Mouse (Mus musculus): ENCODE data around the gene Gm47283. TPM values are rescaled to one million over a fixed set of nuclear protein-coding genes. Genes with fewer than 3 reads are reported as not detected.
A peak's percentile ranks its signal among the peaks of the same experiment; 100 is the strongest.
"Not testable (repeated sequence)": the region's sequence is repeated elsewhere in the genome, so short reads cannot be mapped to it uniquely, and the experiment has no call there.

Gm47283 gene
- not detected in 2 replicates for polyA plus RNA-seq (2015; fragmentation: Nextera tagmentation; extraction: Ambion mirVana)

- not testable (repeated sequence) for H3K9me3 ChIP-seq; H3K4me2 ChIP-seq; H3K27ac ChIP-seq; H3K36me3 ChIP-seq; H3K4me3 ChIP-seq; ATAC-seq (ENCODE audit: low FRiP score); H3K27me3 ChIP-seq; H3K9ac ChIP-seq; H3K4me1 ChIP-seq (replicated peaks)
- WGBS: no CpG with 5 or more reads among the region's 48 CpGs
Observed at GRCm38 (mm10) chrY:90784438-90784837, at the start of gene Gm47283. TSS of gene Gm47283 (plus strand) at chrY:90784738.

DNA sequence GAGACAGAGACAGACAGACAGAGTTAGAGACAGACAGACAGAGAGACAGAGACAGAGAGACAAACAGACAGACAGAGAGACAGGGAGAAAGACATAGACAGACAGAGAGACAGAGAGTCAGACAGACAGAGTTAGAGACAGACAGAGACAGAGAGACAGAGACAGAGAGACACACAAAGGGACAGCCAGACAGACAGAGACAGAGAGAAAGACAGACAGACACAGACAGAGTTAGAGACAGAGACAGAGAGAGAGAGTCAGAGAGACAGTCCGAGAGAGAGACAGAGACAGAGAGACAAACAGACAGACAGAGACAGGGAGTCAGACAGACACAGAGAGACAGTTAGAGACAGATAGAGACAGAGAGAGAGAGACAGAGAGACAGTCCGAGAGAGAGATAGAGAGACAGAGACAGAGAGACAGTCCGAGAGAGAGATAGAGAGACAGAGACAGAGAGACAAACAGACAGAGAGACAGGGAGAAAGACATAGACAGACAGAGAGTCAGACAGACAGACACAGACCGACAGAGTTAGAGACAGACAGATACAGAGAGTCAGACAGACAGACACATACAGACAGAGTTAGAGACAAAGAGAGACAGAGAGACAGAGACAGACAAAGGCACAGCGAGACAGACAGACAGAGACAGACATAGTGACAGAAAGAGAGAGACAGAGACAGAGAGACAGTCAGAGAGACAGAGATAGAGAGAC, 49.2 kb upstream of the Gm47283 start:
- H3K4me1 ChIP-seq (replicated peaks); H3K4me2 ChIP-seq; H3K9ac ChIP-seq; H3K27ac ChIP-seq; H3K27me3 ChIP-seq; ATAC-seq (ENCODE audit: low FRiP score); H3K4me3 ChIP-seq: not testable (repeated sequence)
- H3K9me3 ChIP-seq: peaks cover 19% of the 10 kb centered on the region
- WGBS: 82% methylated on average over 5 of the region's 5 CpGs
- H3K36me3 ChIP-seq: peaks cover 18% of the 10 kb centered on the region

DNA sequence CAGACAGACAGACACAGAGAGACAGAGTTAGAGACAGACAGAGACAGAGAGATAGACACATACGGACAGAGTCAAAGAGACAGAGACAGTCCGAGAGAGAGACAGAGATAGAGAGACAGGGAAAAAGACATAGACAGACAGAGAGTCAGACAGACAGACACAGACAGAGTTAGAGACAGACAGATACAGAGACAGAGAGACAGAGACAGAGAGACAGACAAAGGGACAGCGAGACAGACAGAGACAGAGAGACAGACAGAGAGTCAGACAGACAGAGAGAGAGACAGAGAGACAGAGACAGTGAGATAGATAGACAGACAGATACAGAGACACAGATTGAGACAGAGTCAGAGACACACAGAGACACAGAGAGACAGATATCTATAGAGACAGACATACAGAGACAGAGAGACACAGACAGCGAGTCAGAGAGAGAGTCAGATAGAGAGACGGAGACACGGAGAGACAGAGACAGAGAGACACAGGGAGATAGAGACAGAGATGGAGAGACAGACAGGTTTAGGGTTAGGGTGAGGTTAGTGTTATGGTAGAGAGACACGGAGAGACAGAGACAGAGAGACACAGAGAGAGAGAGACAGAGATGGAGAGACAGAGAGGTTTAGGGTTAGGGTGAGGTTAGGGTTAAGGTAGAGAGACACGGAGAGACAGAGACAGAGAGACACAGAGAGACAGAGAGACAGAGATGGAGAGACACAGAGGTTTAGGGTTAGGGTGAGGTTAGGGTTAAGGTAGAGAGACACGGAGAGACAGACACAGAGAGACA, 48.1 kb upstream of the Gm47283 start:
- Histone ChIP-seq H3K9me3 (peaks cover 26% of the 10 kb centered on the region), H3K36me3 (peaks cover 25% of the 10 kb centered on the region)
- H3K4me3 ChIP-seq; H3K27me3 ChIP-seq; H3K4me1 ChIP-seq (replicated peaks); H3K4me2 ChIP-seq; H3K9ac ChIP-seq; ATAC-seq (ENCODE audit: low FRiP score); H3K27ac ChIP-seq: not testable (repeated sequence)
- 74% methylated on average over 6 of the region's 9 CpGs for WGBS

GRCm38 (mm10) chrY:90737606-90738430, 46.7 kb upstream of the Gm47283 start:
- no peaks in the 10 kb centered on the region for H3K4me1 ChIP-seq (replicated peaks)
- H3K36me3 ChIP-seq: peaks cover 39% of the 10 kb centered on the region
- H3K27me3 ChIP-seq: no peaks in the 10 kb centered on the region
- no peak for ATAC-seq (ENCODE audit: low FRiP score)
- H3K4me3 ChIP-seq: no peak overlapping the region
- no peak overlapping the region for H3K4me2 ChIP-seq
- WGBS: 63% methylated on average over 4 of the region's 7 CpGs
- peaks cover 40% of the 10 kb centered on the region for H3K9me3 ChIP-seq
- no peak overlapping the region for H3K9ac ChIP-seq
- no peak overlapping the region for H3K27ac ChIP-seq

DNA sequence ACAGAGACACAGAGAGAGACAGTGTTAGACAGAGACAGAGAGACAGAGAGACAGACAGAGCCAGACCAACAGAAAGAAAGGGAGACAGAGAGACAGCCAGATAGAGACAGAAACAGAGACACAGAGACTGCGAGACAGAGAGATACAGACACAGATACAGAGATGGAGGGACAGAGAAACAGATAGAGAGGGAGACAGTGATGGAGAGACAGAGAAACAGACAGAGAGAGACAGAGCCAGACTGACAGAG, 46.2 kb upstream of the Gm47283 start:
- Histone ChIP-seq H3K4me3 (no peak overlapping the region), H3K27me3 (no peaks in the 10 kb centered on the region), H3K4me2 (no peak overlapping the region), H3K36me3 (peaks cover 41% of the 10 kb centered on the region), H3K9ac (no peak overlapping the region), H3K4me1 (replicated peaks) (no peaks in the 10 kb centered on the region), H3K9me3 (peaks cover 41% of the 10 kb centered on the region), H3K27ac (no peak overlapping the region)
- 92% methylated on average over 1 of the region's 1 CpGs for WGBS
- no peak for ATAC-seq (ENCODE audit: low FRiP score)

GRCm38 (mm10) chrY:90738841-90739530, 45.6 kb upstream of the Gm47283 start:
- not testable (repeated sequence) for H3K4me1 ChIP-seq (replicated peaks); H3K4me2 ChIP-seq; H3K9ac ChIP-seq; H3K27me3 ChIP-seq; H3K27ac ChIP-seq; H3K4me3 ChIP-seq
- Histone ChIP-seq H3K36me3 (peaks cover 41% of the 10 kb centered on the region), H3K9me3 (peaks cover 41% of the 10 kb centered on the region)
- WGBS: 75% methylated on average over 28 of the region's 28 CpGs
- ATAC-seq (ENCODE audit: low FRiP score): peak; percentile 14; the same call in 1 of the 2 replicates

DNA sequence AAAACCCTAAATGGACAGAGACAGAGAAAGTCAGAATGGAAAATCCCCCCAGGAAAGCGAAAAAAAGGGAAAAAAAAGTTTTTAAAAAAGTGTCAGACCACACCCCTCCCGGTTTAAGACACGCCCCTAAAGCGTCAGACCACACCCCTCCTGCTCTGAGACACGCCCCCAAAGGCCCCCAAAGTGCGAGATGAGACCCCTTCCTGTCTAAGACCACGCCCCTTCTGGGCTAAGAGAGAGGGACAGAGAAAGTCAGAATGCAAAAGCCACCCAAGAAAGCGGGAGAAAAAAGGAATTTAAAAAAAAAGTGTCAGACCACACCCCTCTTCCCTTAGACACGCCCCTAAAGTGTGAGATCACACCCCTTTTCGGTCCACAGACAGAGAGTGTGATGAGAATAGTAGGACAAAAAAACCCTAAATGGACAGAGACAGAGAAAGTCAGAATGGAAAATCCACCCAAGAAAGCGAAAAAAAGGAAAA, 45.0 kb upstream of the Gm47283 start:
- H3K27ac ChIP-seq; H3K4me2 ChIP-seq; H3K4me1 ChIP-seq (replicated peaks); H3K27me3 ChIP-seq; H3K4me3 ChIP-seq; H3K9ac ChIP-seq; ATAC-seq (ENCODE audit: low FRiP score): not testable (repeated sequence)
- WGBS: 58% methylated on average over 11 of the region's 11 CpGs
- Histone ChIP-seq H3K9me3 (peaks cover 46% of the 10 kb centered on the region), H3K36me3 (peaks cover 45% of the 10 kb centered on the region)

DNA sequence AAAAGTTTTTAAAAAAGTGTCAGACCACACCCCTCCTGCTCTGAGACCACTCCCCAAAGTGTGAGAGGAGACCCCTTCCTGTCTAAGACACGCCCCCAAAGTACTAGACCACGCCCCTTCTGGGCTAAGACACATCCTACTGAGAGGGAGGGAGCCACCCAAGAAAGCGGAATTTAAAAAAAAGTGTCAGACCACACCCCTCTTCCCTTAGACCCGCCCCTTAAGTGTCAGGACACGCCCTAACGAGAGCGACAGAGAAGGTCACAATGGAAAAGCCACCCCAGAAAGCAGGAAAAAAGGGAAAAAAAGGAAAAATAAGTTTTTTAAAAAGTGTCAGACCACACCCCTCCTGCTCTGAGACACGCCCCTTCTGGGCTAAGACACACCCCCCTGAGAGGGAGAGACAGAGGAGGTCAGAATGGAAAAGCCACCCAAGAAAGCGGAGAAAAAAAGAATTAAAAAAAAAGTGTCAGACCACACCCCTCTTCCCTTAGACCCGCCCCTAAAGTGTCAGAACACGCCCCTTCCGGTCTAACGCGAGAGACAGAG, 44.5 kb upstream of the Gm47283 start:
- 56% methylated on average over 14 of the region's 14 CpGs for WGBS
- peaks cover 46% of the 10 kb centered on the region for H3K36me3 ChIP-seq
- no peaks in the 10 kb centered on the region for H3K4me1 ChIP-seq (replicated peaks)
- no peak overlapping the region for H3K27ac ChIP-seq
- no peak overlapping the region for H3K4me2 ChIP-seq
- H3K9me3 ChIP-seq: peaks cover 47% of the 10 kb centered on the region
- ATAC-seq (ENCODE audit: low FRiP score): no peak
- H3K9ac ChIP-seq: no peak overlapping the region
- H3K4me3 ChIP-seq: no peak overlapping the region
- H3K27me3 ChIP-seq: no peaks in the 10 kb centered on the region

DNA sequence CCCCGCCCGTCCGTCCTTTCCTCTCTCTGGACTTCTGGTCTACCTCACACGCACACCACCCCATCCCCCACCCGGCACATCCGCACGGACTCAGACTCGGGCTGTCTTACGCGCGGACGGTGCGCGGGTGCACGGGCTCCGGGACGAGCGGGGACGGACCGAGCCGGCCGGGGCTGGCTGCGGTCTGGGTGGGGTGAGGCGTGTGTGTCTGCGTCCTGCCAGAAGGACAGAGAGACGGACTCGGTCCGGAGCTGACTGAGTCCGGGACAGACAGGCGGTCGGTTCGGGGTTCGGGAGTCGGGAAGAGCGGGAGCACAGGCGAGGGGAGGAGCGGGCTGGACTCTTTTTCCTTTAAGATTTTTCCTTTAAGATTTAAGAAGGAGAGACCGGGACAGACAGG, 43.5 kb upstream of the Gm47283 start:
- peaks cover 51% of the 10 kb centered on the region for H3K36me3 ChIP-seq
- H3K9ac ChIP-seq; H3K4me2 ChIP-seq; H3K4me1 ChIP-seq (replicated peaks); H3K27me3 ChIP-seq; H3K4me3 ChIP-seq: not testable (repeated sequence)
- H3K9me3 ChIP-seq: peaks cover 52% of the 10 kb centered on the region
- WGBS: 82% methylated on average over 38 of the region's 38 CpGs
- H3K27ac ChIP-seq: 0 out of 2 replicates have a peak overlapping the region, but pooled peaks have one; percentile 40
- peak; percentile 52 for ATAC-seq (ENCODE audit: low FRiP score)

DNA sequence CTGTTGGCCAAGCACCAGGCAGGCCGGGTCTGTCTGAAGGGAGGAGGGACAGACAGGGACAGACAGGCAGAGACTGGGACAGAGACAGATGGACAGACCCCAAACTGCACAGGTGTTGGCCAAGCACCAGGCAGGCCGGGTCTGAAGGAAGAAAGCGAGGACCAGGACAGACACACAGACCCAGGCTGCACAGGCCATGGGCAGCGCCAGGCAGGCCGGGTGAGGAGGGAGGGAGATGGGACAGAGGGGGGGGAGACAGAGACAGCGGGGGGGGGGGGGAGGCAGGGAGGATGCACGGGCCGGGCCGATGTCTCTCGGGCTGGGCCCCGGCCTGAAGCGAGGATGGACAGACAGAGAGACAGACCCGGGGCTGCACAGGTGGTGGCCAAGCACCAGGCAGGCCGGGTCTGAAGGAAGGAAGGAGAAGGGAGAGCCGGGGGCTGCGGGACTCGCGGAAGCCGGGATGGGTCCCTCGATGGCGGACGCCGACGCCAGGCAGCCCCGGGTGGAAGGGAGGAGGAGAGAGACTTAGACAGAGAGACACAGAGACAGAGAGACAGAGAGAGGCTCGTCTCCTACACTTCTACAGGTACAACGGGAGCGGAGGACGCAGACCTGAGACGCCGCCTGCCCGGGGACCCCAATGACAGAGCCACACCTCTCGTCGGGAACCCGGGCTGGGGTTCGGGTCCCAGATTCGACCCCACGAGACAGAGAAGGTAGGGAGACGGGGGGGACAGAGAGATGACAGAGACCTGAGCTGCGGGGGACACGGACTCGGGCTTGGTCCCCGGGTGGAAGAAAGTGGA, 42.9 kb upstream of the Gm47283 start:
- WGBS: 84% methylated on average over 43 of the region's 43 CpGs
- H3K4me3 ChIP-seq; H3K4me1 ChIP-seq (replicated peaks); H3K4me2 ChIP-seq; H3K27me3 ChIP-seq; H3K9ac ChIP-seq; H3K27ac ChIP-seq: not testable (repeated sequence)
- peak; percentile 55 for ATAC-seq (ENCODE audit: low FRiP score)
- peaks cover 52% of the 10 kb centered on the region for H3K9me3 ChIP-seq
- peaks cover 51% of the 10 kb centered on the region for H3K36me3 ChIP-seq

Measured in hindbrain, embryonic 13.5 days (tissue).